Mouse (Mus musculus): ENCODE results near the gene P3h1. TPM values are rescaled to one million over a fixed set of nuclear protein-coding genes. Genes with fewer than 3 reads are reported as not detected.

P3h1 gene
- total and polyA plus RNA-seq, 3 experiments = 15.7 to 30.2 TPM; not detected in 1

DNA sequence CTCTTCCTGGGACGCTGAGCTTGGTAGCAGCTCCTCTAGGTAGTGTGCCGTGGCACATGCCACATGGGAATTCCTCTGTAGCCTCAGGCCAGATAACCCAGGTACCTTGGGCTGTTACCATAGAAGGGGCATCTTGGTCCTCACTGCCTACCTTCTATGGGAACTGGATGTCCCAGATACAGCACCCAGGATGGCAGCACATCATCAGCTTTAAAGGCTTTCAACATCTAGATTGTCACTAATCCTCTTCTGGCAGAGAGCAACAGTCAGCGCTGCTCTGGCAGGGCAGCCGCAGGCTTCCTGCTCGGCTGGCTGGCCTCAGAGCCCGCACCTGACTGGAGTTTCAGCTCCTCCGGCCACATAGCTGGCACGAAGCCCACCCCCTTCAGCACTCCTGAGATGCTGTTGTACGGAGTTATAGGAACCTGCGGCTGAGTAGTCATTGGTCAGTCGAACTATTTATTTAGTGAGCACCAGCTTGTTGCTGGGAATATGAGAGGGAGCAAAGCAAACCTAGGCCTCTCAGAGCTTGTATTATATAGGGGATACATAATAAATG, 15.8 kb downstream of the P3h1 start:
- Histone ChIP-seq H3K4me3 (ENCODE audit: control insufficient read depth in 1 of 2, insufficient read depth in 1 of 2, low read depth in 2 of 2, low read length in 2 of 2) (no peak overlapping the region), H3K36me3 (ENCODE audit: control insufficient read depth in 1 of 2, insufficient read depth in 2 of 2, low read length in 2 of 2) (no peaks in the 10 kb centered on the region), H3K27me3 (ENCODE audit: control insufficient read depth in 1 of 2, insufficient read depth in 2 of 2, low read length in 2 of 2) (no peaks in the 10 kb centered on the region), H3K4me1 (ENCODE audit: control insufficient read depth in 1 of 2, insufficient read depth in 2 of 2, low read length in 2 of 2) (no peaks in the 10 kb centered on the region), H3K9ac (ENCODE audit: control insufficient read depth, low read depth, low read length, poor library complexity, severe bottlenecking) (no peak overlapping the region), H3K27ac (ENCODE audit: control insufficient read depth, low read depth, low read length) (no peak overlapping the region), H3K79me2 (ENCODE audit: control insufficient read depth, insufficient read depth, low read length, poor library complexity) (no peaks in the 10 kb centered on the region), H3K9me3 (replicated peaks; ENCODE audit: insufficient read depth, low read length) (no peaks in the 10 kb centered on the region)
- DNase-seq (ENCODE audit: low read depth, low spot score) = no peak
- no peak for TF ChIP-seq GATA1 (IDR thresholded peaks at IDR 0.05; ENCODE audit: low read depth, low read length)
- TF ChIP-seq ELF1 (IDR thresholded peaks at IDR 0.05; ENCODE audit: low read depth, low read length) = no peak
- TF ChIP-seq POLR2A (IDR thresholded peaks at IDR 0.05; ENCODE audit: control insufficient read depth in 1 of 2, insufficient read depth in 1 of 2, low read depth in 1 of 2, low read length in 2 of 2, poor library complexity in 1 of 2) = no peak
- TF ChIP-seq EP300 (IDR thresholded peaks at IDR 0.05; ENCODE audit: low read depth in 1 of 2, low read length in 2 of 2) = no peak
- no peak for TF ChIP-seq POLR2AphosphoS5 (IDR thresholded peaks at IDR 0.05; ENCODE audit: borderline replicate concordance, low read depth, low read length)
- TF ChIP-seq ZKSCAN1 (IDR thresholded peaks at IDR 0.05; ENCODE audit: low read depth, low read length) = no peak
- TF ChIP-seq CTCF (IDR thresholded peaks at IDR 0.05 in 2 of 3, conservative IDR thresholded peaks at IDR 0.05 in 1 of 3; ENCODE audit: control insufficient read depth in 1 of 3, insufficient read depth in 1 of 3, low read depth in 2 of 3, low read length in 3 of 3, poor library complexity in 1 of 3, severe bottlenecking in 1 of 3) = no peak
- no peak for TF ChIP-seq GABPA (IDR thresholded peaks at IDR 0.05; ENCODE audit: low read depth, low read length)
- TF ChIP-seq JUND (IDR thresholded peaks at IDR 0.05; ENCODE audit: low read depth, low read length) = no peak
- no peak for TF ChIP-seq ZNF384 (IDR thresholded peaks at IDR 0.05; ENCODE audit: low read depth, low read length)
- TF ChIP-seq BHLHE40 (IDR thresholded peaks at IDR 0.05; ENCODE audit: borderline replicate concordance, low read depth, low read length) = no peak
- TF ChIP-seq MYB (IDR thresholded peaks at IDR 0.05; ENCODE audit: low read depth, low read length) = no peak
- TF ChIP-seq MAX (IDR thresholded peaks at IDR 0.05; ENCODE audit: low read length) = no peak
- no peak for TF ChIP-seq ZMIZ1 (IDR thresholded peaks at IDR 0.05; ENCODE audit: low read depth, low read length)
- TF ChIP-seq TAL1 (IDR thresholded peaks at IDR 0.05; ENCODE audit: low read length) = no peak

DNA sequence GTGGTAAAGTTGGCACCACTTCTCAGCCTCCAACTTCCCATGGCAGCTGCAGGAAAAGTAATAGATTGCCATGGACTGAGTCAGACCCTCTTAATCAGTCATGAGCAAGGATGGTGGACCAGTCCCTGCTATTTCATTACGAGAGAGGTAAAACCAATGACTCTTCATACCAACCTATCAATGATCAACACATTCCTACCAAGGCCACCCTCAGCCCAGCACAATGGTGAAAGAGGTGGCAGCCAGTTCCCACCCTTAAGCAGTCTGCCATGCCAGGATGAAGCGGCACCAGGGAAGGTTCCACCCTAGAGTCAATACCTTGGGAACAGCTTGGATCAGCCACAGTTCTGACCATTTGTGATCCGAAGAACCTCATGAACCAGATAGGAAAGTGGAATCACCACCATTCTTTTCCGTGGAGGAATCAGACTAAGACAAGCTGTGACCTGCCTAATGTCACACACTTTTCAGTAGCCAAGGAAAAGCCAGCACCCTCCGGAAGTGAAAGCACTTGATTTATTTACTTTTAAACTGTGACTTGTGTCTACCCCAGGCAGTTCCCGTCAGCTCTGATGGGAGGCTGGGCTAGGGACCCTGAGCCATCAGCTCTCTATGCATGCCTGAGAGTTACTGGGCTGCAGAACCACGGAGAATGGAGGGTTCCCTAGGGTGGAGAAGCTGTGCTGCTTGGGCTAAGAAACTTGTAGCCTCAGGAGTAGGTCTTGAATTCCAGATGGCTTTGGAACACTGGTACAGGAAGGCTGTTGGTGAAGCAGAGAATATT, 19.5 kb downstream of the P3h1 start:
- Histone ChIP-seq H3K4me1 (ENCODE audit: control insufficient read depth in 1 of 2, insufficient read depth in 2 of 2, low read length in 2 of 2) (no peaks in the 10 kb centered on the region), H3K79me2 (ENCODE audit: control insufficient read depth, insufficient read depth, low read length, poor library complexity) (no peaks in the 10 kb centered on the region), H3K4me3 (ENCODE audit: control insufficient read depth in 1 of 2, insufficient read depth in 1 of 2, low read depth in 2 of 2, low read length in 2 of 2) (no peak overlapping the region), H3K36me3 (ENCODE audit: control insufficient read depth in 1 of 2, insufficient read depth in 2 of 2, low read length in 2 of 2) (no peaks in the 10 kb centered on the region), H3K9me3 (replicated peaks; ENCODE audit: insufficient read depth, low read length) (no peaks in the 10 kb centered on the region), H3K27me3 (ENCODE audit: control insufficient read depth in 1 of 2, insufficient read depth in 2 of 2, low read length in 2 of 2) (no peaks in the 10 kb centered on the region), H3K9ac (ENCODE audit: control insufficient read depth, low read depth, low read length, poor library complexity, severe bottlenecking) (no peak overlapping the region), H3K27ac (ENCODE audit: control insufficient read depth, low read depth, low read length) (no peak overlapping the region)
- no peak for DNase-seq (ENCODE audit: low read depth, low spot score)
- no peak for TF ChIP-seq RCOR1 (IDR thresholded peaks at IDR 0.05; ENCODE audit: low read depth, low read length)
- TF ChIP-seq TCF12 (IDR thresholded peaks at IDR 0.05; ENCODE audit: low read depth, low read length) = no peak
- TF ChIP-seq ZKSCAN1 (IDR thresholded peaks at IDR 0.05; ENCODE audit: low read depth, low read length) = no peak
- no peak for TF ChIP-seq POLR2AphosphoS5 (IDR thresholded peaks at IDR 0.05; ENCODE audit: borderline replicate concordance, low read depth, low read length)
- no peak for TF ChIP-seq NRF1 (IDR thresholded peaks at IDR 0.05; ENCODE audit: insufficient read depth, low read depth, low read length, poor library complexity, severe bottlenecking)
